Mouse (Mus musculus): ENCODE results near the gene Nfatc2ip.

DNA sequence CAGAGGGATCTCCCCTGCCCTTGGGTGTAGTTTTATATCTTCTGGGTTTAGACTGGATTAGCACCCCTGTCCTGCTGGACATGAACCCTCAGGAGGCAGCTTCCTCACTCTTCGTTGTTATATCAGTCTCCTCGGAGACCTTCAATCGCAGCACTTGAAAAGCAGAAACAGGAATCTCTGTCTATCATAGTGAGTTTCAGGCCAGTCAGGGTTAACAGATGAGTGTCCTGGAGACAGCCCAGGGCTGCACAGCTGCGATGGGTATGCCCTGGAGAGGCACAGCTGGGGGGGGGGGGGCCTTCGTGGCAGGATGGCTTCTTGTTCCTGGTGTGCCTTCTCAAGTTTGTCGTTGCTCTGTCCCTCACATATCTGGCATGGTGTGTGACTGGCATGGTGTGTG lies 55.6 kb downstream of the Nfatc2ip start:
- no peak for TF ChIP-seq EP300 (IDR thresholded peaks at IDR 0.05; ENCODE audit: low read depth)
- TF ChIP-seq CTCF (IDR thresholded peaks at IDR 0.05; ENCODE audit: low read depth), result no peak

All from liver, postnatal 0 days (tissue).